Mouse (Mus musculus): Measurements from ENCODE around the gene Dera.

- no peak for TF ChIP-seq TCF12 (IDR thresholded peaks at IDR 0.05; ENCODE audit: insufficient read depth, poor library complexity, severe bottlenecking)
- no peak for TF ChIP-seq MYOG (IDR thresholded peaks at IDR 0.05; ENCODE audit: control insufficient read depth in 1 of 3, insufficient read depth in 1 of 3, insufficient read length in 2 of 3, low read depth in 2 of 3)
- TF ChIP-seq MYOD1 (IDR thresholded peaks at IDR 0.05; ENCODE audit: control insufficient read depth in 1 of 3, insufficient read length in 2 of 3, low read depth in 2 of 3) = no peak
Measured at GRCm38 (mm10) chr6:137752275-137752655, 2.1 kb upstream of the Dera start.
